9 mouse cellular contexts compared by ENCODE assay signal in the genomic region with DNA sequence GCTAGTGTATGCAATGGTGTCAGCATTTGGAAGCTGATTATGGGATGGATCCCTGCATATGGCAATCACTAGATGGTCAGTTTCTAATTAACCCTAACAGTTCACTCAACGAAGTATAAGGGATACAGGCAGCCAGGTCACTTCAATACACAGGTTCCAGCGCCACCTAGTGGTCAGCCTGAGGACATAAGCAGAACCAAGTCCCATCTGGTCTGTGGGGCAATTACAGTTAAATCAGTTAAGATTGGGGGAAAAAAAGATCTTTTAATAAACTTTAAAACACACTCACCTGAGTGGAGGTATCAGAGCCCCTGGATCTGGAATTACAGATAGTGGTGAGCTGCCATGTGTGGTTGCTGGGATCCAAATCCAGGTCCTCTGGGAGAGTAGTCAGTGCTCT. TPM values are rescaled to one million over a fixed set of nuclear protein-coding genes. Genes with fewer than 3 reads are reported as not detected.
A peak's percentile ranks its signal among the peaks of the same experiment; 100 is the strongest.
DNase-seq lines count a peak whose midpoint lies in the region; ATAC-seq and TF ChIP-seq lines count a peak whose summit lies in the region.
"Had no signal": no experiment of that assay in that cellular context is flagged by ENCODE, and none has a peak within 500 bp of the region (broad histone marks: within the 10 kb centered on the region; RNA-seq: fewer than 3 reads in every experiment).

No protein-coding gene starts in this region.

- H3K36me3 ChIP-seq in liver, embryonic 12.5 days: no peaks in the 10 kb centered on the region
- H3K36me3 ChIP-seq in embryonic facial prominence, embryonic 11.5 days (replicated peaks; ENCODE audit: control insufficient read depth, insufficient read depth, low read depth, low read length): no peaks in the 10 kb centered on the region
- no peaks in the 10 kb centered on the region for H3K36me3 ChIP-seq in limb, embryonic 14.5 days (ENCODE audit: control insufficient read depth, insufficient read depth, low read length)
- H3K36me3 ChIP-seq in thymus, adult 2 months (ENCODE audit: control insufficient read depth, insufficient read depth, low read length): no peaks in the 10 kb centered on the region

- ATAC-seq in liver, embryonic 12.5 days: no peak
- no peak for ATAC-seq in embryonic facial prominence, embryonic 11.5 days (replicated peaks; ENCODE audit: insufficient number of reproducible peaks, low FRiP score, low TSS enrichment, low read depth)
- peak; percentile 46 for ATAC-seq in inflammation-experienced regulatory T-cells, adult 6 months
- no peak for ATAC-seq in limb, embryonic 14.5 days (ENCODE audit: low FRiP score, low read depth)

- TF ChIP-seq POLR2A in bone marrow, adult 2 months (IDR thresholded peaks at IDR 0.05; ENCODE audit: borderline replicate concordance, control insufficient read depth, low read depth, low read length): no peak
- no peak for TF ChIP-seq POLR2A in limb, embryonic 14.5 days (IDR thresholded peaks at IDR 0.05; ENCODE audit: borderline replicate concordance, extremely low read depth, insufficient read depth, insufficient read length)
- no peak for TF ChIP-seq POLR2A in thymus, adult 2 months (IDR thresholded peaks at IDR 0.05; ENCODE audit: control insufficient read depth, extremely low read depth, insufficient read depth, low read length, poor library complexity)

- no peak overlapping the region for H3K4me3 ChIP-seq in liver, embryonic 12.5 days
- H3K4me3 ChIP-seq in bone marrow, adult 2 months (replicated peaks; ENCODE audit: control insufficient read depth, low read depth, low read length): no peak overlapping the region
- H3K4me3 ChIP-seq in embryonic facial prominence, embryonic 11.5 days (ENCODE audit: low read depth, low read length): no peak overlapping the region
- no peak overlapping the region for H3K4me3 ChIP-seq in limb, embryonic 14.5 days (replicated peaks; ENCODE audit: low read length)
- H3K4me3 ChIP-seq in thymus, adult 2 months (ENCODE audit: control insufficient read depth, insufficient read depth, low read length): no peak overlapping the region

- no peak overlapping the region for H3K27ac ChIP-seq in liver, embryonic 12.5 days
- no peak overlapping the region for H3K27ac ChIP-seq in bone marrow, adult 2 months (ENCODE audit: control insufficient read depth, insufficient read depth, low read depth, low read length, poor library complexity)
- no peak overlapping the region for H3K27ac ChIP-seq in embryonic facial prominence, embryonic 11.5 days (replicated peaks; ENCODE audit: low read depth, low read length)
- no peak overlapping the region for H3K27ac ChIP-seq in limb, embryonic 14.5 days (replicated peaks; ENCODE audit: low read depth, low read length)
- H3K27ac ChIP-seq in thymus, adult 2 months (ENCODE audit: control insufficient read depth, insufficient read depth, low read length): no peak overlapping the region

- no peak overlapping the region for H3K4me2 ChIP-seq in liver, embryonic 12.5 days
- H3K4me2 ChIP-seq in embryonic facial prominence, embryonic 11.5 days (ENCODE audit: low read depth, low read length): no peak overlapping the region
- H3K4me2 ChIP-seq in limb, embryonic 14.5 days (replicated peaks; ENCODE audit: low read depth, low read length, severe bottlenecking): no peak overlapping the region

- no peak overlapping the region for H3K9ac ChIP-seq in liver, embryonic 12.5 days
- no peak overlapping the region for H3K9ac ChIP-seq in embryonic facial prominence, embryonic 11.5 days (replicated peaks; ENCODE audit: low read length)
- no peak overlapping the region for H3K9ac ChIP-seq in limb, embryonic 14.5 days (ENCODE audit: low read depth, low read length, severe bottlenecking)

- TF ChIP-seq CTCF in bone marrow, adult 2 months (IDR thresholded peaks at IDR 0.05; ENCODE audit: control insufficient read depth, insufficient read depth, low read length): peak; percentile 94
- TF ChIP-seq CTCF in thymus, adult 2 months (IDR thresholded peaks at IDR 0.05; ENCODE audit: borderline replicate concordance, control insufficient read depth, extremely low read depth, insufficient read depth, low read length, poor library complexity): no peak

- peaks cover 5% of the 10 kb centered on the region for H3K27me3 ChIP-seq in liver, embryonic 12.5 days (replicated peaks)
- no peaks in the 10 kb centered on the region for H3K27me3 ChIP-seq in embryonic facial prominence, embryonic 11.5 days (ENCODE audit: control insufficient read depth, insufficient read depth, low read length)
- H3K27me3 ChIP-seq in limb, embryonic 14.5 days (ENCODE audit: control insufficient read depth, insufficient read depth, low read length): no peaks in the 10 kb centered on the region
- H3K27me3 ChIP-seq in thymus, adult 2 months (ENCODE audit: control insufficient read depth, insufficient read depth, low read length): no peaks in the 10 kb centered on the region

- H3K4me1 ChIP-seq in liver, embryonic 12.5 days: peaks cover 15% of the 10 kb centered on the region
- H3K4me1 ChIP-seq in bone marrow, adult 2 months (ENCODE audit: control insufficient read depth, insufficient read depth, low read length): peaks cover 1% of the 10 kb centered on the region; the same call in 1 of the 2 replicates
- H3K4me1 ChIP-seq in embryonic facial prominence, embryonic 11.5 days (ENCODE audit: control insufficient read depth, insufficient read depth, low read length): no peaks in the 10 kb centered on the region
- no peaks in the 10 kb centered on the region for H3K4me1 ChIP-seq in limb, embryonic 14.5 days (ENCODE audit: control insufficient read depth, insufficient read depth, low read length)
- peaks cover 2% of the 10 kb centered on the region; the same call in 1 of the 2 replicates for H3K4me1 ChIP-seq in thymus, adult 2 months (replicated peaks; ENCODE audit: control insufficient read depth, insufficient read depth, low read length)

- H3K9me3 ChIP-seq in liver, embryonic 12.5 days (replicated peaks): no peaks in the 10 kb centered on the region
- H3K9me3 ChIP-seq in embryonic facial prominence, embryonic 11.5 days (replicated peaks; ENCODE audit: control insufficient read depth, low read length): no peaks in the 10 kb centered on the region
- H3K9me3 ChIP-seq in limb, embryonic 14.5 days (ENCODE audit: control insufficient read depth, low read length): no peaks in the 10 kb centered on the region

- WGBS in liver, embryonic 12.5 days (ENCODE audit: insufficient replicate concordance): 1% methylated on average over 2 of the region's 2 CpGs
- WGBS in bone marrow, adult 2 months: 0% methylated on average over 2 of the region's 2 CpGs
- 2% methylated on average over 2 of the region's 2 CpGs for WGBS in embryonic facial prominence, embryonic 11.5 days
- WGBS in limb, embryonic 14.5 days: 0% methylated on average over 2 of the region's 2 CpGs
- 1% methylated on average over 2 of the region's 2 CpGs for WGBS in thymus, adult 2 months

- peak; percentile 86 for DNase-seq in liver
- DNase-seq in embryonic facial prominence, embryonic 11.5 days (ENCODE audit: low spot score): peak; percentile 87
- DNase-seq in limb, embryonic 14.5 days (ENCODE audit: low spot score): peak; percentile 86
- peak; percentile 37 for DNase-seq in ovary, postnatal 10 days (ENCODE audit: low spot score)
- DNase-seq in thymus, adult 2 months: peak; percentile 78

RNA-seq across cellular contexts. Expression of a gene that starts 2.1 kb away (rescaled TPM):
- polyA plus RNA-seq in liver, embryonic 12.5 days (2016; fragmentation: Nextera tagmentation; extraction: Ambion mirVana): not detected in 2 replicates
- polyA plus RNA-seq in bone marrow, adult 2 months (2011; ENCODE audit: insufficient read depth, insufficient read length, low replicate concordance, missing spikeins): not detected in 2 replicates
- 2.2 and 5.5 TPM in 2 replicates for polyA plus RNA-seq in embryonic facial prominence, embryonic 11.5 days (2014; fragmentation: Nextera tagmentation; extraction: Ambion mirVana)
- polyA plus RNA-seq in inflammation-experienced regulatory T-cells, adult 6 months (2017; shearing (Covaris generic)): not detected
- polyA plus RNA-seq in limb, embryonic 14.5 days (2012; rRNA removed): 0.04 and 0.06 TPM in 2 replicates
- polyA plus RNA-seq in limb, embryonic 14.5 days (2014; fragmentation: Nextera tagmentation; extraction: Ambion mirVana): not detected in 2 replicates
- 0.04 and 0.11 TPM in 2 replicates for polyA plus RNA-seq in thymus, adult 2 months (2012; rRNA removed)
- polyA plus RNA-seq: stomach, embryonic 16.5 days had no signal

RNA-seq across cellular contexts. Expression of a gene that starts 4.3 kb away (rescaled TPM):
- 5.1 and 5.5 TPM in 2 replicates for polyA plus RNA-seq in liver, embryonic 12.5 days (2016; fragmentation: Nextera tagmentation; extraction: Ambion mirVana)
- polyA plus RNA-seq in bone marrow, adult 2 months (2011; ENCODE audit: insufficient read depth, insufficient read length, low replicate concordance, missing spikeins): 1.8 and 2.3 TPM in 2 replicates
- 5.5 and 5.6 TPM in 2 replicates for polyA plus RNA-seq in embryonic facial prominence, embryonic 11.5 days (2014; fragmentation: Nextera tagmentation; extraction: Ambion mirVana)
- polyA plus RNA-seq in inflammation-experienced regulatory T-cells, adult 6 months (2017; shearing (Covaris generic)): 1 to 10 TPM; 7.0 to 9.7 (median 8.7) TPM
- polyA plus RNA-seq in limb, embryonic 14.5 days (2012; rRNA removed): 10.3 and 11.0 TPM in 2 replicates
- polyA plus RNA-seq in limb, embryonic 14.5 days (2014; fragmentation: Nextera tagmentation; extraction: Ambion mirVana): 7.8 TPM in 2 replicates
- polyA plus RNA-seq in thymus, adult 2 months (2012; rRNA removed): 19.8 and 24.3 TPM in 2 replicates

RNA-seq across cellular contexts. Expression of a gene that starts 34.0 kb away (rescaled TPM):
- polyA plus RNA-seq in liver, embryonic 12.5 days (2016; fragmentation: Nextera tagmentation; extraction: Ambion mirVana): 23.2 and 25.6 TPM in 2 replicates
- not detected in 2 replicates for polyA plus RNA-seq in bone marrow, adult 2 months (2011; ENCODE audit: insufficient read depth, insufficient read length, low replicate concordance, missing spikeins)
- 31.2 and 39.6 TPM in 2 replicates for polyA plus RNA-seq in embryonic facial prominence, embryonic 11.5 days (2014; fragmentation: Nextera tagmentation; extraction: Ambion mirVana)
- polyA plus RNA-seq in inflammation-experienced regulatory T-cells, adult 6 months (2017; shearing (Covaris generic)): not detected
- 6.2 and 8.8 TPM in 2 replicates for polyA plus RNA-seq in limb, embryonic 14.5 days (2012; rRNA removed)
- 18.3 and 22.6 TPM in 2 replicates for polyA plus RNA-seq in limb, embryonic 14.5 days (2014; fragmentation: Nextera tagmentation; extraction: Ambion mirVana)
- polyA plus RNA-seq in thymus, adult 2 months (2012; rRNA removed): 38.7 and 68.8 TPM in 2 replicates
- polyA plus RNA-seq: stomach, embryonic 16.5 days had no signal

RNA-seq across cellular contexts. Expression of a gene that starts 57.2 kb away (rescaled TPM):
- 82.8 and 84.2 TPM in 2 replicates for polyA plus RNA-seq in liver, embryonic 12.5 days (2016; fragmentation: Nextera tagmentation; extraction: Ambion mirVana)
- 31.6 and 48.3 TPM in 2 replicates for polyA plus RNA-seq in bone marrow, adult 2 months (2011; ENCODE audit: insufficient read depth, insufficient read length, low replicate concordance, missing spikeins)
- polyA plus RNA-seq in embryonic facial prominence, embryonic 11.5 days (2014; fragmentation: Nextera tagmentation; extraction: Ambion mirVana): 60.9 and 68.6 TPM in 2 replicates
- polyA plus RNA-seq in inflammation-experienced regulatory T-cells, adult 6 months (2017; shearing (Covaris generic)): 10 to 100 TPM; 21.3 to 26.7 (median 25.5) TPM
- polyA plus RNA-seq in limb, embryonic 14.5 days (2012; rRNA removed): 41.7 and 46.9 TPM in 2 replicates
- 50.5 and 52.1 TPM in 2 replicates for polyA plus RNA-seq in limb, embryonic 14.5 days (2014; fragmentation: Nextera tagmentation; extraction: Ambion mirVana)
- polyA plus RNA-seq in thymus, adult 2 months (2012; rRNA removed): 27.4 and 29.5 TPM in 2 replicates

RNA-seq across cellular contexts. Expression of a gene that starts 58.6 kb away (rescaled TPM):
- 4.5 and 4.9 TPM in 2 replicates for polyA plus RNA-seq in liver, embryonic 12.5 days (2016; fragmentation: Nextera tagmentation; extraction: Ambion mirVana)
- polyA plus RNA-seq in bone marrow, adult 2 months (2011; ENCODE audit: insufficient read depth, insufficient read length, low replicate concordance, missing spikeins): 1.8 and 3.4 TPM in 2 replicates
- 4.5 and 6.5 TPM in 2 replicates for polyA plus RNA-seq in embryonic facial prominence, embryonic 11.5 days (2014; fragmentation: Nextera tagmentation; extraction: Ambion mirVana)
- 1 to 10 TPM; 6.1 to 7.4 (median 7.4) TPM for polyA plus RNA-seq in inflammation-experienced regulatory T-cells, adult 6 months (2017; shearing (Covaris generic))
- polyA plus RNA-seq in limb, embryonic 14.5 days (2012; rRNA removed): 5.8 and 5.9 TPM in 2 replicates
- polyA plus RNA-seq in limb, embryonic 14.5 days (2014; fragmentation: Nextera tagmentation; extraction: Ambion mirVana): 4.0 and 5.5 TPM in 2 replicates
- polyA plus RNA-seq in thymus, adult 2 months (2012; rRNA removed): 7.1 and 7.4 TPM in 2 replicates

Comparison
In these comparisons a context has a peak if more than half of its experiments do, and no peak if none do; other contexts are left out.
1. DNase-seq: peak in every context shown above with its lines; median percentile 87 in embryonic facial prominence, embryonic 11.5 days; 86 in liver; 86 in limb, embryonic 14.5 days; 78 in thymus, adult 2 months; 37 in ovary, postnatal 10 days.